Comparison of ENCODE assay signal across 16 mouse cellular contexts in genomic region chr19:42737753-42738152, GRCm38 (mm10).
"Had no signal": no experiment of that assay in that cellular context is flagged by ENCODE, and none has a peak within 500 bp of the region (broad histone marks: within the 10 kb centered on the region; RNA-seq: fewer than 3 reads in every experiment).

No protein-coding gene starts in this region.

- H3K27me3 ChIP-seq: stomach, embryonic 15.5 days had no signal

- H3K4me1 ChIP-seq: neural tube, embryonic 12.5 days had no signal

- H3K9me3 ChIP-seq: midbrain, embryonic 10.5 days; midbrain, embryonic 12.5 days; neural tube, embryonic 12.5 days; stomach, embryonic 15.5 days had no signal

- H3K4me3 ChIP-seq: midbrain, embryonic 10.5 days; midbrain, embryonic 12.5 days; myocyte; neural tube, embryonic 12.5 days; stomach, embryonic 15.5 days had no signal

- ATAC-seq: midbrain, embryonic 16.5 days had no signal

- H3K27ac ChIP-seq: midbrain, embryonic 10.5 days; midbrain, embryonic 12.5 days; neural tube, embryonic 12.5 days; stomach, embryonic 15.5 days; stomach, postnatal 0 days had no signal

- H3K4me2 ChIP-seq: lung, embryonic 14.5 days; midbrain, embryonic 12.5 days; neural tube, embryonic 12.5 days; stomach, embryonic 15.5 days had no signal

- H3K9ac ChIP-seq: lung, embryonic 14.5 days; midbrain, embryonic 12.5 days; neural tube, embryonic 12.5 days; stomach, embryonic 15.5 days had no signal

- DNase-seq: lung, adult 18-20 months; lung, embryonic 14.5 days; lung, postnatal 10 days; lung, postnatal 4 days; midbrain, embryonic 14.5 days; right cerebral cortex, postnatal 14 days; spleen, adult 18-20 months; thymus, postnatal 14 days; thymus, postnatal 4 days had no signal

- H3K36me3 ChIP-seq: midbrain, embryonic 10.5 days; midbrain, embryonic 12.5 days; neural tube, embryonic 12.5 days; stomach, embryonic 15.5 days had no signal
